Comparison of ENCODE assay signal across 16 mouse cellular contexts in the genomic region with DNA sequence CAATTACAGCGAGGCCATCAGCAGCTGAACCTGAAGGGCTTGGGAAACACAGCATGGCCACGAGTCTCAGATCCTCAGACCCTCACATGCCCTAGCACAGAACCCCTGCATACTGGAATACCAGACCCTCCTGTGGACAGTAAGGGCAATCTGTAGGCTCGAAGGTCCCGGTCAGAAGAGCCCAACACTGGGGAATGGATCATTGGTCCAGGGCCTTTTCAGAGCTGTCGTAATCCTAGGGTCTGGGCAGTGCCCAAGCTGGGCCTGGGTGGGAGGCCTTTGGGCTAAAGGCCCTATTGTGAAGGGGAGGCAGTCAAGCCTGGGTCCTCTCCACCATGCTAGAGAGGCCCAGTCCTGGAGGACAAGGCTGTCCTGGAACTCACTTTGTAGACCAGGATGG. TPM values are rescaled to one million over a fixed set of nuclear protein-coding genes. Genes with fewer than 3 reads are reported as not detected.
A peak's percentile ranks its signal among the peaks of the same experiment; 100 is the strongest.
DNase-seq lines count a peak whose midpoint lies in the region; ATAC-seq and TF ChIP-seq lines count a peak whose summit lies in the region.
"Had no signal": no experiment of that assay in that cellular context is flagged by ENCODE, and none has a peak within 500 bp of the region (broad histone marks: within the 10 kb centered on the region; RNA-seq: fewer than 3 reads in every experiment).

No protein-coding gene starts in this region.

- H3K4me3 ChIP-seq in heart, embryonic 15.5 days, result no peak overlapping the region
- H3K4me3 ChIP-seq in lung, embryonic 14.5 days (ENCODE audit: low read depth, low read length), result no peak overlapping the region
- no peak overlapping the region for H3K4me3 ChIP-seq in embryonic facial prominence, embryonic 15.5 days (replicated peaks)
- H3K4me3 ChIP-seq in limb, embryonic 15.5 days, result no peak overlapping the region
- H3K4me3 ChIP-seq in liver, postnatal 0 days (ENCODE audit: low read depth, low read length), result no peak overlapping the region
- H3K4me3 ChIP-seq: erythroblast, embryonic 14.5 days; forebrain, embryonic 15.5 days; neural tube, embryonic 15.5 days had no signal

- H3K4me2 ChIP-seq in heart, embryonic 15.5 days, result no peak overlapping the region
- no peak overlapping the region for H3K4me2 ChIP-seq in lung, embryonic 14.5 days
- H3K4me2 ChIP-seq in embryonic facial prominence, embryonic 15.5 days (replicated peaks), result no peak overlapping the region
- H3K4me2 ChIP-seq in limb, embryonic 15.5 days, result no peak overlapping the region
- no peak overlapping the region for H3K4me2 ChIP-seq in liver, postnatal 0 days (ENCODE audit: low read depth, low read length)
- H3K4me2 ChIP-seq: forebrain, embryonic 15.5 days; neural tube, embryonic 15.5 days had no signal

- DNase-seq in heart, postnatal 10 days, result no peak
- no peak for DNase-seq in lung, embryonic 14.5 days
- no peak for DNase-seq in lung, postnatal 10 days
- no peak for DNase-seq in thymus, postnatal 25 days
- DNase-seq in liver, postnatal 0 days, result no peak
- DNase-seq: cerebellum, adult 11-12 months; kidney, postnatal 14 days; lung, adult 2 months; retina, postnatal 1 day had no signal

- no peaks in the 10 kb centered on the region for H3K9me3 ChIP-seq in heart, embryonic 15.5 days (replicated peaks)
- H3K9me3 ChIP-seq in lung, embryonic 14.5 days (ENCODE audit: low read depth, low read length), result no peaks in the 10 kb centered on the region
- H3K9me3 ChIP-seq in embryonic facial prominence, embryonic 15.5 days (replicated peaks), result no peaks in the 10 kb centered on the region
- no peaks in the 10 kb centered on the region for H3K9me3 ChIP-seq in limb, embryonic 15.5 days
- no peaks in the 10 kb centered on the region for H3K9me3 ChIP-seq in liver, postnatal 0 days (ENCODE audit: low read length)
- H3K9me3 ChIP-seq: forebrain, embryonic 15.5 days; neural tube, embryonic 15.5 days had no signal

- no peaks in the 10 kb centered on the region for H3K36me3 ChIP-seq in heart, embryonic 15.5 days
- no peaks in the 10 kb centered on the region for H3K36me3 ChIP-seq in lung, embryonic 14.5 days (ENCODE audit: insufficient read depth)
- no peaks in the 10 kb centered on the region for H3K36me3 ChIP-seq in embryonic facial prominence, embryonic 15.5 days
- no peaks in the 10 kb centered on the region for H3K36me3 ChIP-seq in limb, embryonic 15.5 days
- no peaks in the 10 kb centered on the region for H3K36me3 ChIP-seq in liver, postnatal 0 days (replicated peaks; ENCODE audit: insufficient read depth, low read length)
- H3K36me3 ChIP-seq: forebrain, embryonic 15.5 days; neural tube, embryonic 15.5 days had no signal

- intact Hi-C loops in heart, postnatal 10 days (cut with DNase I), result no loop called here

- H3K9ac ChIP-seq in heart, embryonic 15.5 days, result peak overlapping the region; percentile 44; the same call in 1 of the 2 replicates
- H3K9ac ChIP-seq in lung, embryonic 14.5 days, result no peak overlapping the region
- H3K9ac ChIP-seq in embryonic facial prominence, embryonic 15.5 days, result no peak overlapping the region
- H3K9ac ChIP-seq in limb, embryonic 15.5 days, result no peak overlapping the region
- no peak overlapping the region for H3K9ac ChIP-seq in liver, postnatal 0 days (replicated peaks)
- H3K9ac ChIP-seq: forebrain, embryonic 15.5 days; neural tube, embryonic 15.5 days had no signal

- WGBS in heart, embryonic 15.5 days, result 89% methylated on average over 5 of the region's 5 CpGs
- WGBS in lung, embryonic 14.5 days, result 87% methylated on average over 5 of the region's 5 CpGs
- 90% methylated on average over 5 of the region's 5 CpGs for WGBS in embryonic facial prominence, embryonic 15.5 days
- WGBS in limb, embryonic 15.5 days, result 86% methylated on average over 5 of the region's 5 CpGs
- WGBS in liver, postnatal 0 days (ENCODE audit: insufficient replicate concordance), result 79% methylated on average over 5 of the region's 5 CpGs

- no peak for TF ChIP-seq CTCF in lung, embryonic 14.5 days (IDR thresholded peaks at IDR 0.05; ENCODE audit: low read depth)
- TF ChIP-seq CTCF in liver, postnatal 0 days (IDR thresholded peaks at IDR 0.05; ENCODE audit: low read depth), result no peak

- peaks cover 43% of the 10 kb centered on the region for H3K4me1 ChIP-seq in heart, embryonic 15.5 days (replicated peaks)
- H3K4me1 ChIP-seq in lung, embryonic 14.5 days (ENCODE audit: insufficient read depth), result peaks cover 38% of the 10 kb centered on the region
- peaks cover 64% of the 10 kb centered on the region for H3K4me1 ChIP-seq in embryonic facial prominence, embryonic 15.5 days
- peaks cover 89% of the 10 kb centered on the region for H3K4me1 ChIP-seq in limb, embryonic 15.5 days
- peaks cover 7% of the 10 kb centered on the region; the same call in 1 of the 2 replicates for H3K4me1 ChIP-seq in liver, postnatal 0 days (ENCODE audit: insufficient read depth)

- ATAC-seq in heart, embryonic 15.5 days (replicated peaks; ENCODE audit: insufficient number of reproducible peaks, insufficient read depth, low FRiP score, low read depth), result no peak
- no peak for ATAC-seq in lung, embryonic 14.5 days (ENCODE audit: insufficient read depth)
- ATAC-seq in embryonic facial prominence, embryonic 15.5 days (ENCODE audit: insufficient number of reproducible peaks, low FRiP score, low TSS enrichment, low read depth), result no peak
- ATAC-seq in limb, embryonic 15.5 days (ENCODE audit: insufficient number of reproducible peaks, low FRiP score, low TSS enrichment, low read depth), result no peak
- no peak for ATAC-seq in liver, postnatal 0 days
- ATAC-seq: forebrain, embryonic 15.5 days had no signal

- no peaks in the 10 kb centered on the region for H3K27me3 ChIP-seq in heart, embryonic 15.5 days
- no peaks in the 10 kb centered on the region for H3K27me3 ChIP-seq in lung, embryonic 14.5 days (ENCODE audit: insufficient read depth, low read length)
- H3K27me3 ChIP-seq in embryonic facial prominence, embryonic 15.5 days, result no peaks in the 10 kb centered on the region
- no peaks in the 10 kb centered on the region for H3K27me3 ChIP-seq in limb, embryonic 15.5 days
- H3K27me3 ChIP-seq in liver, postnatal 0 days (ENCODE audit: insufficient read depth, low read length), result no peaks in the 10 kb centered on the region
- H3K27me3 ChIP-seq: forebrain, embryonic 15.5 days; neural tube, embryonic 15.5 days had no signal

- peak overlapping the region; percentile 95; the same call in 1 of the 2 replicates for H3K27ac ChIP-seq in heart, embryonic 15.5 days
- peak overlapping the region; percentile 99; the same call in 1 of the 2 replicates for H3K27ac ChIP-seq in lung, embryonic 14.5 days (ENCODE audit: low read depth)
- H3K27ac ChIP-seq in embryonic facial prominence, embryonic 15.5 days (replicated peaks), result peak overlapping the region; percentile 97
- peak overlapping the region; percentile 97 for H3K27ac ChIP-seq in limb, embryonic 15.5 days
- H3K27ac ChIP-seq in liver, postnatal 0 days (ENCODE audit: low read depth), result no peak overlapping the region

- TF ChIP-seq EP300 in liver, postnatal 0 days (IDR thresholded peaks at IDR 0.05; ENCODE audit: low read depth), result no peak

RNA-seq across cellular contexts. Expression of a gene that starts 56.5 kb away (rescaled TPM):
- 1.9 and 2.5 TPM in 2 replicates for polyA plus RNA-seq in heart, embryonic 15.5 days (2015; fragmentation: Nextera tagmentation; extraction: Ambion mirVana)
- 1 to 10 TPM; 2.8 to 3.8 TPM for total RNA-seq in heart, postnatal 10 days (2021)
- 5.2 TPM in 2 replicates for polyA plus RNA-seq in lung, embryonic 14.5 days (2014; fragmentation: Nextera tagmentation; extraction: Ambion mirVana)
- polyA plus RNA-seq in embryonic facial prominence, embryonic 15.5 days (2015; fragmentation: Nextera tagmentation; extraction: Ambion mirVana), result 7.7 and 8.7 TPM in 2 replicates
- 5.0 and 6.2 TPM in 2 replicates for polyA plus RNA-seq in limb, embryonic 15.5 days (2015; fragmentation: Nextera tagmentation; extraction: Ambion mirVana)
- 2.2 TPM in 2 replicates for polyA plus RNA-seq in liver, postnatal 0 days (2015; fragmentation: Nextera tagmentation; extraction: Ambion mirVana)
- total RNA-seq: monocyte, adult 5-6 weeks had no signal

RNA-seq across cellular contexts. Expression of a gene that starts 56.7 kb away (rescaled TPM):
- 117 and 120 TPM in 2 replicates for polyA plus RNA-seq in heart, embryonic 15.5 days (2015; fragmentation: Nextera tagmentation; extraction: Ambion mirVana)
- total RNA-seq in heart, postnatal 10 days (2021), result 10 to 100 TPM; 71.8 to 77.3 TPM
- polyA plus RNA-seq in lung, embryonic 14.5 days (2014; fragmentation: Nextera tagmentation; extraction: Ambion mirVana), result 160 and 177 TPM in 2 replicates
- 157 and 164 TPM in 2 replicates for polyA plus RNA-seq in embryonic facial prominence, embryonic 15.5 days (2015; fragmentation: Nextera tagmentation; extraction: Ambion mirVana)
- 170 and 176 TPM in 2 replicates for polyA plus RNA-seq in limb, embryonic 15.5 days (2015; fragmentation: Nextera tagmentation; extraction: Ambion mirVana)
- polyA plus RNA-seq in liver, postnatal 0 days (2015; fragmentation: Nextera tagmentation; extraction: Ambion mirVana), result 111 and 118 TPM in 2 replicates
